Mouse (Mus musculus): Measurements from ENCODE around the gene Gm14435. TPM values are rescaled to one million over a fixed set of nuclear protein-coding genes. Genes with fewer than 3 reads are reported as not detected.
"Not testable (repeated sequence)": the region's sequence is repeated elsewhere in the genome, so short reads cannot be mapped to it uniquely, and the experiment has no call there.

Gene Gm14435
- 3.9 and 5.3 TPM in 2 replicates for polyA plus RNA-seq (2015; fragmentation: Nextera tagmentation; extraction: Ambion mirVana)

DNA sequence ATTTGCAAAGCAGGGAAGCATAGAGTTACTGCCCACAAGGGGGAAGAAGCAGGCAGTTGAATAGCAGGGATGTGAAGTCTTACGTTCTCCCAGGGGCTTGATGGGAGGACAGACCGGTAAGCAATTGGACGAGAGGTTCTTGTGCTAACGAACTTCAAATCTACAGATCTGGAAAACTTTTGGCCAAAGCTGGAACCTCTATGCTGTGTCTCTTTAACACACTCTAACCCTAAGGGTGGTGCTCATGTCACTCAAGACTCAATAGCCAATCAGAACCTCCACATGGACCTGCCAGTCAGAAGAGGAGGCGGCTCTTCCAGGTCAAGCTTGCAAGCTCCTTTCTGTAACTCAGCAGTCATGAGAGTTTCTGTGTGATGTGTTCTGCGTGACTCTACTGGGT, at the start of gene Gm14435:
Gm14435 (plus strand) TSS at position 301 of the 400 bp plus-strand sequence.
- not testable (repeated sequence) for DNase-seq; H3K4me1 ChIP-seq (replicated peaks); ATAC-seq (ENCODE audit: low read depth); H3K27me3 ChIP-seq; H3K36me3 ChIP-seq; H3K4me3 ChIP-seq (replicated peaks); H3K27ac ChIP-seq; H3K9me3 ChIP-seq (replicated peaks); H3K9ac ChIP-seq; H3K4me2 ChIP-seq
- no CpG with 5 or more reads among the region's 6 CpGs for WGBS (ENCODE audit: insufficient replicate concordance)

Other genes starting within 250 kb of the Gm14435 start
- gene 2210418O10Rik, start 197.0 kb upstream of the Gm14435 start, polyA plus RNA-seq (2015; fragmentation: Nextera tagmentation; extraction: Ambion mirVana), result 5.1 and 7.7 TPM in 2 replicates
- gene Gm11009, start 104.1 kb upstream of the Gm14435 start, polyA plus RNA-seq (2015; fragmentation: Nextera tagmentation; extraction: Ambion mirVana), result not detected in 2 replicates
- gene Gm14434, start 63.2 kb downstream of the Gm14435 start, polyA plus RNA-seq (2015; fragmentation: Nextera tagmentation; extraction: Ambion mirVana), result 0.65 and 4.7 TPM in 2 replicates
- gene Zfp967, start 97.5 kb downstream of the Gm14435 start, polyA plus RNA-seq (2015; fragmentation: Nextera tagmentation; extraction: Ambion mirVana), result not detected in 2 replicates
- gene Gm14308, start 212.8 kb downstream of the Gm14435 start, polyA plus RNA-seq (2015; fragmentation: Nextera tagmentation; extraction: Ambion mirVana), result 4.3 and 4.4 TPM in 2 replicates
- 2.7 and 3.0 TPM in 2 replicates for gene Zfp973, start 246.9 kb downstream of the Gm14435 start, polyA plus RNA-seq (2015; fragmentation: Nextera tagmentation; extraction: Ambion mirVana)